Mouse (Mus musculus): ENCODE data around the gene Ogfod2.

Gene Ogfod2

DNA sequence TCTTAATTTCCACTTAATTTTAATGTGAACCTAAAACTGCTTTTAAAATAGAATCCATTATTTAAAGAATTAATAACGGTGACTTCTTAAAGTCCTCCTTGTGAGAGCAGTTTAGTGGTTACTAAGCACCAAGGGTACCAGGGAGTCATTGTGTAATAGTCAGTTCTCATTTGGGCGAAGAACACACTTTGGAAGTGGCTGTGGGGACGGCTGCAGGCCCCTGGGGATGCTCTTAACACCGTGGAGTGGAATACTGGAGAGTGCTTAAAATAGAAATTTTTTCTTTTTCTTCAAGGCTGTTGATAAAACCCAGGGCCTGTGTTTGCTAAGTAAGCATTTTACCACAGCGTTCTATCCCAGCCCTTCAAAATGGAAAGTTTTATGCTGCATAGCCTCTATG is 43.8 kb downstream of the Ogfod2 start:
- peak in 1 of 2 experiments; percentile 57 for DNase-seq

DNA sequence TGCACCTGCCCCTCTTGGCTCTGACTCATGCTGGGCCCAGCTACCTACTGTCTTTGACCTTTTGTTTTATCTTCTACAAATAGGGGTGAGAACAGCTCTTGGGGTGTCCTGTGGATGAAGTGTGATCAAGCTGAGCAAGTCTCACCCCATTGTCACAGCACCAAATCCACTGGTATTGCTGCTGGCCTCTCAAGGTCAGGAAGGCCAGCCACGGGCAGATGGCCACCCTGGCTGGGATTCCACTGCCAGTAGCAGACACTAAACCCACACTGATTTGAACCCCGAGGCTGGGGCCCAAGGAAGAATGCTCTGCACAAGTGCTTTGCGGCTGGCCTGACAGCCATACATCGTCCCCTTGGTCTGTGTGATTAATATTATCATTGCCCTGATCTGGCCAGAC is 46.2 kb downstream of the Ogfod2 start:
- DNase-seq: peak in 1 of 2 experiments; percentile 16

DNA sequence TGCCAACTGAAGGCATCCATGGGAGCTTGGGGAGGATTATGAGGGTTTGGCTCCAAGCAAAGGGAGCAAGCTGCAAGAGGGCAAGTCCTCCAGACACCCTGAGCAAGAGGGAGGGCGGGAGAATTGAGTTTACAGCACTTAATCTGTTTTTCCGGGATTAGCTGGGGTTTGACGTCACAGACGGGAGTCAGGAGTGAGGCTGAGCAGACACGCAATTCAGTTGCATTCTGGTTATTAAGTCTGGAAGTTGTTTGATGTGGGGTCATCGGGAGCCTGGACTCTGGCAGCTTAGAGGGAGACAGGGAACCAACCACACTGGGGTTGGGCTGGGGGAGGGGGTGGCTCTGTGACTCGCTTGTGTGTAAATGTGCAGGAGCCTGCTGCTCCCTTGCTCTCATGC is 47.4 kb downstream of the Ogfod2 start:
- DNase-seq: peak in 1 of 2 experiments; percentile 22

DNA sequence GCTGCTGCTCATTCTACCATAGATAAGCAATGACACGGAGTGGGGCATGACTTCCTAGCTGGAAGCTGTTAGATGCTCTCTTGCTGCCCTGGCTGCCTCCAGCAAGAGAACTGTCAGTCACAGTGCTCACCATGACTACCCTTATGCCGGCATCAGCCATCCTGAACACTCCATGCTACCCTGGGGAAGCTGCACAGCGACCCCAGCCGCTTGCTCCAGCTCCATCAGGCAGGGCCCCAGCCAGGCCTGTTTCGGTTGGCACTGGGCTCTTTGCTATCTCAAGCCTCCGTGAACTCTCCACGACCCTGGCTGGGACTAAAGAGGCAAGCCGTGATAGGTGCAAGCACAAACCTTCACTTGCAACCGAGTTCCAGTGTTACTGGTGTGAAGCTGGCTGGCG is 49.7 kb downstream of the Ogfod2 start:
- peak in 1 of 2 experiments; percentile 40 for DNase-seq

DNA sequence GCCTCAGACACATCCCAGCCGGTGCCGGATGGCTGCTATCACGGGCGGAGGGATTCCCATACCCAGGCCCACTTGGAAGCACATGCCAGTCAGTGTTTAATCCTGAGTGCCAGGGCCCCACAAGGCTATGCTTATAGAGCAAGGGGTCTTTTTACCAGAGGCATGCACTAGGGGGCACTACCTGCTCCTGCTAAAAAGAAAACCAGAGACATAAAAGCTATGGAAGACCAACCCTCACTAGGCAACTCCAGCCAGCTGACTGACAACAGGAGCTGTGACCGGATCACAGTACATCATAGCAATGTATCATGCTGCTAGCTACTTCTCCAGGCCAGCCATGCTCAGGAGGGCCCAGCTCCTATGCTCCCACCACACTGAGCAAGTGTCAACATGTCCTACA is 50.5 kb downstream of the Ogfod2 start:
- DNase-seq: peak; percentile 54 to 81

DNA sequence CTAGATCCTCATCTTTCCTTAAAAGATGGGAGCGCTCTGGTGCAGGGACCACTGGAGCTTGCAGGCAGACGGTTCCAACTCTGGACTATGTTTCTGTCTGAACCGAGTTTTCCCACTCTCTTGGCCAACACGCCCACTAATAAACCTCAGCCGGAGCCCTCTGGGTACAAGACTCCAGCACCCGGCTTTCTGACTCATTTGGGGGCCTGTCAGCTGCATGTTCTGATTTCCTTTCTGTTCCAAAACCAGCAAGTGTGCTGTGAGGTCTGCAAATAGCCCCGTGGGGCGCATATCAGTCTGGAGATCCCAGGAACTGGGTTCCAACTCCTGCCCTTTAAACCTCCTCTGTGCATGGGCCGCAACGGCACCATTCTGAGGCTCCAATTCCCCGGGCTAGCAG is 51.3 kb downstream of the Ogfod2 start:
- peak in 1 of 2 experiments; percentile 18 for DNase-seq
